Mouse (Mus musculus) left cerebral cortex, postnatal 10 days (tissue): ENCODE data around the gene Zyx. TPM values are rescaled to one million over a fixed set of nuclear protein-coding genes. Genes with fewer than 3 reads are reported as not detected.

Experiments used
- DNase-seq, 2 experiments: peaks; one replicate each; pipeline ENCODE4 v3.0.0; 2021 to 2022; ENCODE audit warnings: low spot score in 2 of 2, mixed read lengths in 1 of 2; ENCODE audit errors: extremely low spot score in 1 of 2
- intact Hi-C: fragments of 180-260 bp; cut with DNase I; formaldehyde crosslinking; loops from one replicate; pipeline ENCODE4 v1.15.1; 2025
- total RNA-seq, 2 experiments: library from RNA; stranded (reverse); gene quantifications; 2 replicates each; pipeline ENCODE4 v1.2.3; 2021

Gene Zyx
- total RNA-seq, 2 experiments from 2014 or later = 55.8 to 57.6 TPM

DNA sequence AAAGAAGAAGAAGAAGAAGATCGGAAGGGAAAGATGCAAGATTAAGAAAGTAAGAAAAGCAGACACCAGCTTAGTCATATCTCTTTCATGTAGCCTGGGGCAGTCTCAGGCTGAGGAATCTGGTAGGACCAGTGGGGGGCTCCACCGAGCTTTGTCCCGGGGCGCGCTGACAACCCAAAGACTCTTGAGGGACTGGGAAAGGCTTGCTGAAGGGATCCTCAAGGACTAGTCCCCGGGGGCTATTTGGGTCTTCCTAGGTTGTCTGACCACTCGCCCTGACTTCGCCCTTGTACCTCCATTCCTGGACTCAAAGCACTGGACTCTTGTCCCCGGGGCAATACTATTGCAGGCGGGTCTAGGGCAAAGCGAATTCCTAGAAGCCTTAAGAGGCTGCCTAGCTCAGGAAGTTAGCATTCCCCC lies 414 bp upstream of the Zyx start:
- DNase-seq = peak; percentile 48 to 75
- intact Hi-C loops = no loop called here

DNA sequence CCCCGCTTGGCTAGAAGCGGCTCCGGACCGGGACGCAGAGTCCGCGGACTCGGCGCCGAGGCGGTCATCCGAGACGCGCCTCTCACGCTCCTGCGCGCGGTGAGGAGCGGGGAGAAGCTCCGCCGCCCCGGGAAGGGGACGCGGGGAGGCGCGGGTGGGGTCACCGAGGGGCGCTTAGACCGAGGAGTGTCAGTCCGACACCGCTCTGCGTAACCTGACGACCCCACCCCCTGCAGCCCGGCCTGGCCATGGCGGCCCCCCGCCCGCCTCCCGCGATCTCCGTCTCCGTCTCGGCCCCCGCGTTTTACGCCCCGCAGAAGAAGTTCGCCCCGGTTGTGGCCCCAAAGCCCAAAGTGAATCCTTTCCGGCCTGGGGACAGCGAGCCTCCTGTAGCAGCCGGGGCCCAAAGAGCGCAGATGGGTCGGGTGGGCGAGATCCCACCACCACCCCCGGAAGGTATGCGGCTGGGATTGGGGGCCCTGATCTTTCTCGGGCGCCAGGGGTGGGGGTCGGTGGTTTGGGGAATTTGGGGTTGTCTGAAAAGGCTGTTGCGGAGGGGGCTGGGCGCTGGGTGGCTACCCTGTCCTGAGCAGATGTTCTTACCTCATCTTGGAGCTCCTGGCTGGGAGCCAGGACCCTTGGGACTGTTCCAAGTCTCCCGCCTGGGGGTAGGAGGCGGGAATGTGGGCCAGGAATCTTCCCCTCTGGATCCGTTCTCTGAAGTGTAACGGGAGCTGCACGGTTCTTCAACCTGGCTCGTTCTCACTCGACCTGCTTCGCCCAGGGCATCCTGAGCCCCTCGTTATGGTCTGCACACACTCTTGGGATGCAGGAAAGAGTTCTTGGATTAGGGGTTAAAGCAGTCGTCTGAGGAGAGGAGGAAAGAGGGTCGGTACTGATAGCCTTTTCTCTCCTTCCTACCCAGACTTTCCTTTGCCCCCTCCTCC lies 864 bp downstream of the Zyx start:
- peak; percentile 52 to 88 for DNase-seq
- intact Hi-C loops = no loop called here

- no peak for DNase-seq
- intact Hi-C loops = no loop called here
Measured at GRCm38 (mm10) chr6:42350968-42351775, 1.7 kb downstream of the Zyx start.

GRCm38 (mm10) chr6:42351776-42352485 lies 2.5 kb downstream of the Zyx start:
- no peak for DNase-seq
- intact Hi-C loops = no loop called here

- intact Hi-C loops = no loop called here
Measured at GRCm38 (mm10) chr6:42352486-42352846, 3.0 kb downstream of the Zyx start.

DNA sequence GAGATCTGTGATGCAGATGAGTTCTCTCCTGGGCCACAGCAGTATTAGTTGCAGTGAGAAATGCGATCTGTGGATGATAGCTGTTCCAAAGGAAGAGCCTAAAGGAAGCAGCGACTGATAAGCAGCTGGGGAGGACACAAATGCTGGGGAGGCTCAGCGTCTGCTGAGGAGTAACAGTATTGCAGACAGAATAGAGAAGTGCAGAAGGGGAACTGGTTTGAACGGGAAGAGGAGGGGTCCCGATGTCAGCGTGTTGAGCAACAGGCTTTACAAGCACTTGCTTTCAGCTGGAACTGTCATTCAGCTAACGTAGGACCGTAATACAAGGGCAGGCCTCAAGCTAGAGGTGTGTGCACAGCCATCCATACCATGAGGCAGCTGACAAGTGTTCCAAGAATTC lies 3.8 kb downstream of the Zyx start:
- intact Hi-C loops = no loop called here
- no peak for DNase-seq

More at GRCm38 (mm10) chr6:42352486-42352846, 3.0 kb downstream of the Zyx start:
- DNase-seq = no peak

DNA sequence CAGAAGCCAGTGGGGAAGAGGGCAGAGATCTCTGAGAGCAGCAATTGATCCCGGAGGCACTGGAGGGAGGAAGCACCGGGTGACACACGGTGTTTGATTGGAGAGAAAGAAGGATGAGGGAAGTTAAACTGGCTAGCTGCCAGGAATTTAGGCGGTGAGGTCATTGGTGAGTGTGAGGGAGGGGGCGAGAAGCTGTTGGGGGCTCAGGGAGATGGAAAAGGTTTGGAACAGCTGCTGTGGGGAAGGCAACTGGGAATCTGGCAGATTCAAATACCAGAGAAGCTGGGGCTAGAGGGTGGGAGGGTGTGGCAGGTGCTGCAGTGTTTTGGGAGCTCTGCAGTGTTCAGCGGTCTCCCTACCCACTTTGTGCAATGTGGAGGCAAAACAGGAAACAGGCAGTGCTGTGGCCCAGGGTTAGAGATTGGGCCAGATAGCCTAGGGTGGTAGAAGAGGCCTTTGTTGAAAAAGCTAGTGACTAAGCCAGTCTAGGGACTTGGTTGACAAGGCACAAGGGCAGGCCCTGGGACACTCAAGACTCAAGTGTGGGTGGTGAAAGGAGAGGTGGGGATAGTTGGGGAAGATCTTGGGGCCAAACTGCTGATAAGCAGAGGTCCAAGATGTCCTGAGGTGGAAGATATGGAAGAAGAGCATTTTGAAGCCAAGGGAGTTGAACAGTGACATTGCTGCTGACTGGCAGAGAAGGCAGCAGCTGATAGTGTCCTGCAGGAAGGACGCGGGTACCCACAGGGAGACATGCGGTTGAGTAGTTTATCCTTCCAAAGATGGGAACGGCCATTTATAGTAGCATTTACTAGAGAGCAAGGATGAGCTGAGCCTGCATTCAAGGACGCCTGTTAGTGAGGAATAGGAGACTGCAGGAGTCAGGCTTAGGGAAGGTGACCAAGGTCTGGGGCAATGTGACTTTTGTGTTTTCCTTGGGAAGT lies 4.9 kb downstream of the Zyx start:
- DNase-seq = peak; percentile 27 to 67
- intact Hi-C loops = no loop called here

DNA sequence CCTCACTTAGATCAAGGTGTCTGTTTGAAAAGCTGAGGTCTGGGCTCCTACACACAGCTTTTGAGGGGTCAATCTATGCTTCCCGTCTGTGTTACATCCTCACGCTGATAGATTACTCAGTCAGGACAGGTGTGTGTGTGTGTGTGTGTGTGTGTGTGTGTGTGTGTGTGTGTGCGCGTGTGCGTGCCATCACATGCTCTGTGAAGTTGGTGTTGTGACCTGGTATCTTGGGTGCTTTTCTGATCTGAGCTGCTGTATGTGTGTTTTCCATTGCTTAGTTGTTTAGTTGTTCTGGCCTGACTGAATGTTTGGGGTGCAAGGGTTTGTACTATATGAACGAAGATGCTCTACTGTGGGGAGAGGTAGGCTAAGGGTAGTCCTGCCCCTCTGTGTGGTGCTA lies 5.9 kb downstream of the Zyx start:
- no peak for DNase-seq
- intact Hi-C loops = no loop called here

- no peak for DNase-seq
- intact Hi-C loops = no loop called here
Measured at GRCm38 (mm10) chr6:42355794-42356600, 6.6 kb downstream of the Zyx start.

DNA sequence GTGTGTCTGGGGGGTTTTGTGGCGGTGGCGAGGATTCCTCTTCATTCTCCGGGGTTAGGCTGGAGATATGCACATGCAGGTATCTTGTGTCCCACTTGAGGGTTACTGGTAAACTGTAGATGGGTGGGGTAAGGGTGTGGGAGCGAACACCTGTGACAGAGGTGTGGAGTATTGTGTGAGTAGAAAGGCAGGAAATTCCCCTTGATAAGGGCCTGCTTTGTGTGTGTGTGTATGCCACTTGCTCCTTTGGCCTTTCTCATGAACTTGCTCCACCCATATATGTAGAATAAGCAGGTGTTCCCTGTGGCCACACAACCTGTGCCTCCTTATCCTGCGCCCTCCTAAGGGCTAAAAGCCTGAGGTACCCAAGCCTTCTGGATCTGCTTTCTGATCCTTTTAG lies 7.5 kb downstream of the Zyx start:
- intact Hi-C loops = no loop called here

DNA sequence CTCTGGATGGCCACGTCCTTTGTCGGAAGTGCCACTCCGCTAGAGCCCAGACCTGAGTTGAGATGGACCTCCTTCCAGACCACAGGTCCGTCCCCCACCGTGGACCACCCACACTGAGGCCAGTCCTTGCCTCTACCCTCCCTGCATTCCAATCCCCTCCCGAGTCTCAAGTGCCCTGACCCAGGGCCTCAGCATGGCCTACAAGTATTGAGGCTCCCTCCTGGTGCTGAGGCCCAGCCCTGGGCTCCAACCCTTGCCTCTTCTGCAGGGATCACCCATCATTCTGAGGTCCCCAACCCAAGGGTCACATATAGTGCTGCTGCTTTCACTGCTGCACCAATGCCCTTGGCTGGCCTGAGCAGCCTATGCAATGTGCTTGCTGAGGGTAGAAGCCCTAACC lies 8.5 kb downstream of the Zyx start:
- intact Hi-C loops = no loop called here
- no peak for DNase-seq

More for the DNA sequence above, 7.5 kb downstream of the Zyx start:
- no peak for DNase-seq

DNA sequence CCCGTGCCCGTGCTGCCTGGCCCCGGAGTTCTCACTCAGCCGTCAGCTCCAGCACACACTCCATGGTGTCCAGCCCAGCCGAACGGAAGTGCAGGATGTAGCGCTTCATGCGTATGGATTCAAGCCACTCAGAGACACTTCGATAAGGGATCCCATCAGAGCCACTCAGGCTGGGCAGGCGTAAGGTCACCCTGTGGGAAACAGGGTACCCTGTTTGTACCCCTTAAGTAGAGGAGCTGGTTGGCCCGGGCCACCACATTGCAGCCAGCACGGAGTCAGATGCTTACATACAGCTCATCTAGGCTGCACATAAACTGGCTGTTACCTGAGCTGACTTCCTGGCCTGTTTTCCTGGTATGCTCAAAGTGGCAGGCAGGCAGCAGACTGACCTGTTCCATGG lies 9.5 kb downstream of the Zyx start:
- intact Hi-C loops = no loop called here
- DNase-seq = no peak

DNA sequence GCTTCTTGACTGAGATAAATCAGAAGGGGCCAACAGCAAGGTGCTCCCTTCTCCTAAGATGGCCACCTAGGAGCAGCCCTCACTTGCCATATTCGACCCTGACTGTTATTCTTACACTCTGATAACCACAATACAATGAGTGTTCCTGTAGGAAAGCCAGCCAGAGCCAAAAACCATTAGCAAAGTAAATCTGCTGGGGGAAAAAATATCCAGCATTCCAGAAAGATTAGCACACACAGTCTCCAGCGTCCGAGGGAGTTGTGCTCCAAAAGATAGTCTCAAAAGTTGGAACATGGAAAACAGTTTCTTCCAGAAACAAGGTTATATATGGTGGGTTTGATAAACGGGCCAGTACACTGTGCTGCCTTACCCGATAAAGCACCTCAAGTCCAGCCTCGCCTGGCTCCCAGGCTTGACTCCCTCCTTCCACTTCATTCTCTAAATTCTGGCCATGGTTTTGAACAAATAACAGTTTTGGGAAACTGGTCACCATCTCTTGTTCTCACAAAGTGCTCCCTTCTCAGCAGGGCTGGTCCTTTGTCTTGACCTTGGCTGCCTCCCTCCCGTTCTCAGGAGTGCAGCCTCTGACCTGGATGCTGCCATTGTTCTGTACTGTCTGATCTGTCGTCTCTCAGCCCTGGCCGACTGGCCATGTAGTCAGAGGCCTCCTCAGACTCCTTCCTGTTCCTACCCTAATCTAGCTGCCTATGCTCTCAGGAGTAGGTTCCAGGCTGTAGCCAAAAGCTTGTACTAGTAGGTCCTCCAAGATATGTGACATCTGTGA lies 10.1 kb downstream of the Zyx start:
- DNase-seq = no peak
- intact Hi-C loops = no loop called here

GRCm38 (mm10) chr6:42360231-42360840 lies 10.9 kb downstream of the Zyx start:
- intact Hi-C loops = no loop called here

DNA sequence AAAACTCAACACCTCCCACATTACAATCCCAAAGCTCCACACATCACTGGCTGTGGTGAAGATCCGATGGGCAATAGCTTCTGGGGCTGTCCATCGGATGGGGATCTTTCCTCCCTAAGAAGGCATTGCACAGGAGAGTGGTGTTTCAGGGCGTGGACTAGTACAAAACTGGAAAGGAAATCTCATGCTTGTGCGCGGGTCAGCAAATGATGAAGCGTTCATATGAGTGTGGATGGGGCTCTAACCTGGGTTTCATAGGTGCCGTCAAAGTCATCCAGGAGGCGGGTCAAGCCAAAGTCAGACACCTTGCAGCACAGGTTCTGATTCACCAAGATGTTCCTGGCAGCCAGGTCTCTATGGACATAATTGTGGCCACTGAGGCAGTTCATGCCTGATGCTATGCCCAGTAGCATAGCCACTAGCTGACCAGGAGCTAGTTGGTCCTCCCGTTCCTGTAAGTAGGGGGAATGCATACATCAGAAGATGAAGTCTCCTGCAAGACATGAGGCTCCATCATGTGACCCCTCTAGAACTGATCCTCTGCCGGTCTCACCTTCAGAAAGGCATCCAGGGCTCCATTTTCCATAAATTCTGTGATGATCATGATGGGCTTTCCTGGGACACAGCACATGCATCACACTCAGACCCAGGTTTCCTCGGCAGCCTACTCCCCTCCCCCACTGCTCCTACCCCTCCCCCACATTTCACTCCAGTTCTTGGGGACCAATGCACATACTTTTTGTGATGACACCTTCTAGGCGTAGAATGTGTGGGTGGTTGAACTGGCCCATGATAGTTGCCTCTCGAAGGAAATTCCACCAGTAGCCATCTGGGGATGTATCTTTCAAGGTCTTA lies 11.8 kb downstream of the Zyx start:
- intact Hi-C loops = no loop called here
- no peak for DNase-seq

More at GRCm38 (mm10) chr6:42360231-42360840, 10.9 kb downstream of the Zyx start:
- no peak for DNase-seq
